Mouse (Mus musculus) naive thymus-derived CD4-positive, alpha-beta T cell, adult 2 months (primary cell): ENCODE measurements around the gene Kif14.
"Not testable (repeated sequence)": the region's sequence is repeated elsewhere in the genome, so short reads cannot be mapped to it uniquely, and the experiment has no call there.

Experiments used
- DNase-seq: peaks from one replicate; pipeline ENCODE4 v3.0.0-alpha.2; 2011; ENCODE audit warnings: low read depth

Gene Kif14

DNA sequence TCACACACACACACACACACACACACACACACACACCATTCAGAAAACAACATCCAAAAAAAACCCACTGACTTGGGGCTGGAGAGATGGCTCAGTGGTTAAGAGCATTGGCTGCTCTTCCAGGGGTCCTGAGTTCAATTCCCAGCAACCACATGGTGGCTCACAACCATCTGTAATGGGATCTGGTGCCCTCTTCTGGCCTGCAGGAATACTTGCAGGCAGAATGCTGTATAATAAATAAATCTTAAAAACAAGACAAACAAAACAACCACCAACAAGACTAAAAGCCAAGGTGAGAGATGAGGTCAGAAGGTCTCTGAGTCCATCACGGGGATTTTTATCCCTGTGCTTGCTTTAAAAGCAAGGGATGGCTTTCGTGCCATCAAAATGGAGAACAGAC, 90.5 kb downstream of the Kif14 start:
- not testable (repeated sequence) for DNase-seq

DNA sequence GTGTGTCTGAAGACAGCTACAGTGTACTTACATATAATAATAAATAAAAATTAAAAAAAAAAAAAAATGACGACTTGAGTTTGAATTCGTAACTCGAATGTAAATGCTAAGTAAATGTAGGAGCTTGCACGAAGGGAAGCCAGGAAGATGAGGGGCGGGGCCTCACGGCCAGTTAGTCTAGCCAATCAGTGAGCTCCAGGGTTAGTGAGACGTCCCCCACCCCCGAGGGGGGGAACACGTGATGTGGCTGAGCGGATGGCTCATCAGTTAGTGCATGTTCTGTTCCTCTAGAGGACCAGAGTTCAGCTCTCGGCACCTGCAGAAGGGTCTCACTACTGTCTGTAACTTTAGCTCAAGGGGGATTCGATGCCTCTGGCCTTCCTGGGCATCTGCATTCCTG, 91.3 kb downstream of the Kif14 start:
- no peak for DNase-seq

DNA sequence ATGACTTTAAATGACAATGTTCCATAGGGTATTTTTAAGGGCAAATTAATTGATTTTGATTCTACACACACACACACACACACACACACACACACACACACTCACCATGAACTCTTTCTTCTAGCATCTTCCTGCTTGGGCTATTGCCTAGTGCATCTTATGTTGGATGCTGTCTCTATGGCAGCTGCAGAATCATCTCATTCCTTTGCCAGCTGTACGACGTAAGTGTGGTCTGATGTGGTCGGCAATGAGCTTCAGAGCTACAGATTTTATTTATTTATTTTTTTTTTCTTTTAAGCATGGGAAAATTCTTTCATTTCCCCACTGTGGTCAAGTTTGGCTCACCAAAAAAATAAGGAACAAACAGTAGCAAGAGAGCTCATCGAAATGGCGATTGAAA, 92.6 kb downstream of the Kif14 start:
- no peak for DNase-seq

DNA sequence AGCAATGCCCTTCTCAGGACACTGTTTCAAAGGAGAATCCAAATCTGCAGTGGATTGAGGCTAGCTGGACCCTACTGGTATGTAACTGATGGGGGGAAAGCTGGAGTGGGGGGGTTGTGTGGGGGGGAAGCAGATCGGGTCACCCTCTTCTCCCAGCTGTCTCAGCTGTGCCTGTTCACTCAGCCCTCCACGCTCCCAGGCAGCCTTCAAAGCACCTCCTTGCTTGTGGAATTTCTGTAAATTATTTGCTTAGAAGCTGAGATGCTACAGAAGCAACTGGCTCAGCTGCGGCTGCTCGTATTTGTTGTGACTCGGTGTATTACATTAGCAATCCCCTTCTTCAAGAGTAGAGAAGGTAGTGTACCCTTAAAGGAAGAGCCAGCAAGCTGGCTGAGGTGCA, 93.1 kb downstream of the Kif14 start:
- DNase-seq, result no peak

DNA sequence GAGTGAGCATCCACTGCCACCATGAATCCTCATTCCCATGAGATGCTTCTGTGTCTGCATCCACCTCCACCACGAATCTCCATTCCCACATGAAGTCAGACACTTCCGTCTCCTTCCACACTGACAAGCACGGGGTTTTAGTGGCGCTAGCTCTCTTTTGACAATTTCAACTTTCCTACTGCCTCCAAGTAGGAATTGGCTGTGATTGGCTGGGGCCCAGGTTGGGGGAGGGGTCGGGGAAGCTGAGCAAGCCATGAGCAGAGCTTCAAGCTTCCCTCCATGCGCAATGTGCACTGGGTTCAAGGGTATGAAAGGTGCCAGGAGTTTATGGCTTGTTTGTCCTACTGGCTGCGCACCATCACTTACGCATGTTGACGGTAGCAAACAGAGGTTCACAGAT, 93.6 kb downstream of the Kif14 start:
- DNase-seq, result no peak

DNA sequence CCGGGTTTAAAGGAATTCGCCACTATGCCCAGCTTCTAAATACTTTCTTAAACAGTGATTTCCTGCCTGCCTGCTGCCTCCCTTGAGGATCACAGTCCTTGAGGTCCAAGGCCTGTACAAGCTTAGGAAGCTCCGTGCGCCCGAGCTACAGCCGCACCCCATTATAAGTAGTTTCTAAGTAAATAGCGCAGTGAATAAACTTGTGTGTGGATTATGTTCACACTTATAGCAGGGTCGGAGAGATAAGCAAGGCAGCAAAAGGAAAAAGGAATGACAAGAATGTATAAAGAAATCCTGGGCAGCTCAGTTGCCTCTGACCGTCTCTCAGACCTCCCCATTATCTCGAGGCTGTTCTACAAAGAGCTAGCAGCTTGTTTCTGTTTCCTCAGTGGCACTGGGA, 95.7 kb downstream of the Kif14 start:
- no peak for DNase-seq

DNA sequence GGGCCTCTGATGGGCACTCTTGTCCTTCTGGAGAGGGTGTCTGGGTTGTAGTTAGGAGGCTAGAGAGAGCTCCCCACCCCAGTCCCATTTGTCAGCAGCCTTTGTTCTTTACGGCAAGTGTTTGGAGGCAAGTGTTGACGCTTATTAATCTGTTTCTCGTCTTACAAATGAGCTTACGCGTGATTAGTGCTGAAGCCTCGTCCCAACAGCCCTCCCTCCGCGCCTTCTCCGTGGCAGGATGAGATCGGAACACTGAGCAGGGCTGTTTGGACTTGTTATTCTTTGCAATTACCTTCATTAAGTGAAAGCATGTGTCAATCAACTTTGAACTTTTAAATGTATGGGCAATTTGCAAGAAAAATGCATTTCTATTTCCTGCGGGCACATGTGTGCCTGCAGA, 97.0 kb downstream of the Kif14 start:
- no peak for DNase-seq

DNA sequence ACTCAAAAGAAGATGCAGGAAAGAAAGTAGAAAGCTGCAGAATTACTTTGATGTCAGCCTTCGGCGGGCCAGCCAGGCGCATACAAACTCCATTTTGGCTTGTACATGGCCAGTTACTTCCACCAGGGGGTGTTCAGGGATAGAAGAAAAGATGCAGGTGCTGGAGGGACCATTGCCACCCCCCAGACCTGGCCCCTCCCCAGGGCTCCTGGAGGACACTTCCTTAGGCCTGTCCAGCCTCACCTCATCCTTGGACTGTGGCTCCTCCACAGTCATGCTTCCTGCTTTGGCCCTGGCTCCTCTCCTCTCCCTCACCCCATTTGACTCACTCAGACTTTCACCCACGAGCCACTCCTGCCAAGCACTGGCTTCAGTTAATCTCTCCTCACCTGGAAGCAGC, 98.8 kb downstream of the Kif14 start:
- peak; percentile 63 for DNase-seq

DNA sequence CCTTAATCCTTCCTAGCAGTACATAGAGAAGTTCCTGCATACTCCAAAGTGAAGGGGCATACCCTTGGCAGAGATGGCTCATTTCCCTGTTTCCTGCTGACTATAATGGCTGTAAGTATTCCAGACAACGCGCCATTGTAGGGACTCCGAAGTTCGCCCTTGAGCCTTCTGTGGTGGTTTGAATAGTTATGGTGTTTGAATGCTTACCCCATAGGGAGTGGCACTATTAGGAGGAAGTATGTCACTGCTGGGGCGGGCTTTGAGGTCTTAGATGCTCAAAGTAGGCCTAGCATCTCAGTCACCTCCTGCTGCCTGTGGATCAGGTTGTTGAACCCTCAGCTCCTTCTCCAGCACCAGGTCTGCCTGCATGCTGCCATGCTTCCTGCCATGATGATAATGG, 100.2 kb downstream of the Kif14 start:
- no peak for DNase-seq

DNA sequence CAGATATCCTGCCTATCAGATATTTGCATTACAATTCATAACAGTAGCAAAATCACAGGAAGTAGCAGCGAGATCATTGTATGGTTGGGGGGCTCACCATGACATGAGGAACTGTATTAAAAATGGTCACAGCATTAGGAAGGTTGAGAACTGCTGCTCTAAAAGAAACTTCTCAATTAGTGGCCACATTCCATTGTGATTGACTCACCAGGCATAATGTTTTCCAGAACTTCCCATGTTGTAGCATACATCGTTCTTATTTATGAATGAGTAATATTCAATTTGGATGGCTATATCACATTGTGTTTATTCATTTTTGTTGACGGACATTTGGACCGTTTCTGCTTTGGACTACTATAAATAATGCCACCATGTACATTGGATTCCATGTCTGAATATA, 101.5 kb downstream of the Kif14 start:
- DNase-seq, result no peak

DNA sequence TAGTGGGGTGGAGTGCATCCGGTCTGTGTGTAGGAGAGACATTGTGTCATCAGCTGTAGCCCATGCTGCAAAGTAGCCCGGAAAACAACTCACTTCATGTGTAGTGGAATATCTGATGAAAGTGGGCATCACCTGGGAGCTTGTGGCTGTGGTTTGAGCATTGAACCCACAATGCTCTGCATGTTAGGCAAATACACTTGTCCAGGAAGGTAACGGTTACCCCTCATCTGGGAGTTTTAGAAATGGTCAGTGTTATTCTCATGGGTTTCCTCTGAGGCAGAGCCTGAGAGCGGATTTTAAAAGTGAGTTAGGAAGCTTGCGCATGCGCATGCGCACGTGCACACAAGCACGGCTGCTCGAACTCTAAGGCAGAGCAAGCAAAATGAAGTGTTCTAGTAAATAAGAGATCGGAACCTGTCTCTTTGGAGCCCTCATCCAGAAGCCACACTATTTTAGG, 102.6 kb downstream of the Kif14 start:
- peak; percentile 51 for DNase-seq

DNA sequence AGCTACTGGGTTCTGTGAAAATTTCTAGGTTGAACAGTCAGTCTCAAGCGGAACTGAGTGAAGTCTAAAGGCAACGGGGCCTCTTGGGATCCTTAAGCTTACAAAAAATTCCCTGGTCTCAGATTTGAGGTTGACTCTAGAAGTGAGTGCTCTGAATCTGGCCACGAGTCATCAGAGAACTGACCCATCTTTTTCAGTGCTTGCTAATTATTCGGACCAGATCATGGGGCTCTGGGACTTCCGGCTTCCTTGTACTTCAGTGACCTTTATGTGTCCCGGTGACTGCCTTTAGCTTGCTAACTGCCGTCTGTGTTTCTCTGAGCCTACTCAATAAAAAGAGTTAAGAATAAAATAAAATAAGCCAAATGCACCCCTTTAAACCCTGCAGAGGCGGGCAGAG, 103.1 kb downstream of the Kif14 start:
- no peak for DNase-seq

DNA sequence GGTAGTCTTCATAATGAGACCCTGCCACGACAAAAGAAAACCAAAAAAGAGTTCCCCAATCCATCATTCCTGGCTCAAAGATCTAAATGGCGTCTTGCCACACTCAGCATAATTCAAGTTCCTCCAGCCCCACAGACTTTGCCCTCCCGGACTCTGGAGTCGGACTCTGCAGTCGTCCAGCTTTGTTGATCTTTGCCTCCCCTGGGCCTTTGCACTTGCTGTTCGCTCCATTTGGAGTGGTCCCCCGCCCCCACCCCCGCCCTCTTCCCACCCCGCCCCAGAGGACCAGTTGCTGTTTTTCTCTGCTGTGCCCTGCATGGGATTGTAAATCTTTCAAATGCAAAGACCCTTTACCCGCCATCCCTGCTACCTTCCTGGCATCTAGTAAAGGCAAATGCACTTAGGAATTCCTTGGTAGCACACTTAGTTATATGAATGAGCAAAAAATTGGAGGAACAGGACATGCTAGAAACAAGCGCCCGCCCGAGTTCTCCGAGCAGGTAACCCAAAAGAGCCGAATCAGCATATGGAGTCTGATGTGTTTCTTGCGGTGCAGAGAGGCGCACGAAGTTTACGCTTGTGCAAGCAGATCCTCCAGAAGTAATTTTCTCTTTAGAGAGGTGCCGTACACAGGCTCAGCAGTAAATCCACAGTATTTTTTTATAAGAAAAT, 103.6 kb downstream of the Kif14 start:
- DNase-seq, result no peak

DNA sequence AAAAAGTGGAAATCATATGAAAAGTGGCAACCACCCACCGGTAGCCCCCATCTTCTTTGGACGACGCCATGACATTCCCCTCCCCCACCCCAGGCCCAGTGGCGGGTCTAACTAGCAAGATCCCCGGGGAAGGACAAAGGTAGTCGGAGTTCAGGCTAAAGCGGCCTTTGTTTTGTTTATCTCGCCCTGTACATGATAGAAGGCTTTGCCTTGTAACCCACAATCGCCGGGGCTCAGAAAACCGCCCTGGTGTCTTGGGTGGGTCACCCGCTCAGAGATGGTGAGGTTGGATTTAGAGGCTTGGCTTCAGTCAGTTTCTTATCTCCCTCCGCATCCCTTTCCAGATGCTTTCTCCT, 104.1 kb downstream of the Kif14 start:
- no peak for DNase-seq

DNA sequence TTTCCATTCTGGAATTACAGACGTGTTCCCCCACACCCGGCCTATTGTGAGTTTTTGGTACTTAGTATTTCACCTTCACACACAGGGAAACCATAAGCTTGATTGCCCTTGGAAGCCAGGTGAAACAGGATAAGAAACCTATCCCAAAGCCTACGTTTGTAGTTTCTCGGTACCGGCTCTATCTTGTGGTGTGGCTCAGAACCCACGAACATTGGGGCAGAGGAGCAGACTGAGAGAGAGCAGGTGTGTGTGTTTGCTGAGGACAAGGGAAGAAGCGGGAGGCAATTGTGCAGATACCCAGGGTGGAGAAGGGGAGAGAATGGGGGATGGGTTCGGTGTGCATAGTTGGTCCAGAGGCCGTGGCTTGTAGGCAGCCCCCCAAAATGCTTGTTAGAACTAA, 104.8 kb downstream of the Kif14 start:
- DNase-seq, result no peak

DNA sequence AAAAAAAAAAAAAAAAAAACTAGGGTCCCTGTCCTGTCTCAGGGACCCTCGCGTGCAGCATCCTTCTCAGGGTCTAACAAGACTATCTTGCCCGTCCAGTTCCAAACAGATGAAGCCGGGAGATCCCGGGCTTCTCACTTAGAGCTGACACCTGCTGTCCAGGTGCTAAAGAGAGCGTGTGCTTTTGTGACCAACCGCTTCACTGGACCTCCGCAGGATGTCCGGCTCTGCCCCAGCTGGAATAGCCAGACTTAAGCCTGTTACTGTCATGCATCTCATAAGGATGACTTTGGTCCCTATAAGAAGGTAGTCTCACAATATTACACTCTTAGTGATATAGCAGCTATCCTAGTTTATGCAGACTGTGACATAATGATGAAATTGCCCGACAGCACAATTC, 105.4 kb downstream of the Kif14 start:
- no peak for DNase-seq

DNA sequence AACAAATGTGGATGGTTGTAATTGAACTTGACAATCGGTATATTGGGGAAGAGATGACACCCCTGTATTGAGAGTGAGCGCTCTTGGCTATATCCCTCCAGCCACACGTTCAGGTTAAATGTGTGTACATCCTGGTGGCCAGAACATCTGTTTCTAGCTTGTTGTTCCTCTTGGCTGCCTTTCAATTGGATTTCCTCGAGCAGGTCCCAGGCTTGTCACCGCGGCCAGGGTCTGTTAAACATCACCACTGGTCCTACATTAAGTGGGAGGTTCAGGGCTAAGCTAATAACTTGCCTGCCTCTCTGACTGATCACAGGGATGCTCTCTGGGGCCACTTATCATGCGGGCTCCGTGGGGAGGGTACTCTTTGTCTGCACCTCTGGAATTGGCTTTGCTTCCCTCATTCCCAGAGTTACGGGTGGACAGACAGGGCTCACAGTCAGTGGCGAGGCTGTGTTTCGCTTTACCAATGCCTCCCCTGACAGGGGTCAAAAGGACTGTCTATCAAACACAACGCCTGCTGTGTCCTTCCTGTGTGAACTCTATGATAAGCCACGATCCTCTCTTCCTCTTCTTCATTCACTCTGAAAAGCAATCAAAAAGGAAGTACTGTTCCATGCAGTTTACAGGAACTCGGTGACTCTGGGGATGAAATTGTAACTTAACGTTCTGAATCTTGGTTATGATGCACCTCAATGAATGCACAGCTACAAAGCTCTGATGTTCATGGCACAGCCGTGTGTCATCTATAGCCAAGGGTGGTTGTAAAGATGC, 111.9 kb downstream of the Kif14 start:
- DNase-seq, result peak; percentile 51

DNA sequence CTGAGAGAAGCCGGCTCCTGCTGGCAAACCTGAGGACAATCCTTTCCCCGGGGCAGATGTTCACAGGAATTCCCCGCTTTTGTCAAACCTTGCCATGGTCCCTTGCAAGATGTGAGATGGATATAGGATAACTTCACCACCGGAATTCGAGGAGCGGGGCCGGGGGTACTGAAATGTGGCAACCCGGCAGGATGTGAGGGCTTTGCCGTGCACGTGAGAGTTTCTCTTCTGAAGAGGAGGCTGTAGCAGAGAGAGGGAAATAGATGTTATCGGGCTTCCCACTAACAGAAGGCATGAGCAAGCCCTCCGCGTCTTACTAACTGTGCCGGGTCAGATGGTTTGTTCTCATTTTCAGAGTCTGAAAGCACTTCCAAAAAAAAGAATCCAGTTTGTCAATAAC, 113.2 kb downstream of the Kif14 start:
- peak; percentile 76 for DNase-seq

DNA sequence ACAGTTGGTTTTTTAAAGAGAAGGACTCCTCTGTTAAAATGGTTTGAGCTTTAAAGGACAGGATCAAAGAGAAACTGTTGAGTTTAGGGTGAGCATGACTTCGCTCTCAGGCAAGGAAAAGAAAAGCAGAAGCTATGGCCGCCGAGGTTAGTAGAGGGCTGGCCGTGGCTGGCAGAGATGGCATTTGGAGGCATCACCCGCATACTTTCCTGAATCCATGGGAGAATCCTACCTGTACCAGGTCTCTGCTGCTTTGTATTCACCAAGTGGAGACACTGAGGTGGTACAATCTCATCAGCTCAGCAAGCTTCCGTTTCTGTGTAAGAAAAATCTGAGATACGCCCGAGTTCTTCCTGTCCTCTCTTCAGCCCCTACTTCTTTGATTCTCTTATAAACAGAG, 114.1 kb downstream of the Kif14 start:
- peak; percentile 71 for DNase-seq
